Mouse (Mus musculus): ENCODE measurements around the gene Ubac2. TPM values are rescaled to one million over a fixed set of nuclear protein-coding genes. Genes with fewer than 3 reads are reported as not detected.
A peak's percentile ranks its signal among the peaks of the same experiment; 100 is the strongest.
"Not testable (repeated sequence)": the region's sequence is repeated elsewhere in the genome, so short reads cannot be mapped to it uniquely, and the experiment has no call there.

The Ubac2 gene
- polyA plus RNA-seq, 1 experiment = 21.6 TPM

GRCm38 (mm10) chr14:122063599-122063998 is 185.2 kb downstream of the Ubac2 start:
- Histone ChIP-seq H3K4me1 (ENCODE audit: control insufficient read depth, insufficient read depth, low read length) (peaks cover 14% of the 10 kb centered on the region), H3K4me3 (replicated peaks; ENCODE audit: control insufficient read depth, low read depth, low read length) (no peak overlapping the region), H3K27ac (ENCODE audit: control insufficient read depth, insufficient read depth, low read depth, low read length, poor library complexity) (peak overlapping the region; percentile 86)
- 9% methylated on average over 5 of the region's 5 CpGs for WGBS
- TF ChIP-seq POLR2A (IDR thresholded peaks at IDR 0.05; ENCODE audit: borderline replicate concordance, control insufficient read depth, low read depth, low read length) (no peak), CTCF (IDR thresholded peaks at IDR 0.05; ENCODE audit: control insufficient read depth, insufficient read depth, low read length) (no peak)

- Histone ChIP-seq H3K4me1 (ENCODE audit: control insufficient read depth, insufficient read depth, low read length) (peaks cover 14% of the 10 kb centered on the region), H3K27ac (ENCODE audit: control insufficient read depth, insufficient read depth, low read depth, low read length, poor library complexity) (peak overlapping the region; percentile 43; the same call in 1 of the 2 replicates), H3K4me3 (replicated peaks; ENCODE audit: control insufficient read depth, low read depth, low read length) (no peak overlapping the region)
- 1% methylated on average over 2 of the region's 2 CpGs for WGBS
- TF ChIP-seq CTCF (IDR thresholded peaks at IDR 0.05; ENCODE audit: control insufficient read depth, insufficient read depth, low read length) (peak; percentile 74), POLR2A (IDR thresholded peaks at IDR 0.05; ENCODE audit: borderline replicate concordance, control insufficient read depth, low read depth, low read length) (no peak)
Measured at GRCm38 (mm10) chr14:122064519-122064918, 186.1 kb downstream of the Ubac2 start.

DNA sequence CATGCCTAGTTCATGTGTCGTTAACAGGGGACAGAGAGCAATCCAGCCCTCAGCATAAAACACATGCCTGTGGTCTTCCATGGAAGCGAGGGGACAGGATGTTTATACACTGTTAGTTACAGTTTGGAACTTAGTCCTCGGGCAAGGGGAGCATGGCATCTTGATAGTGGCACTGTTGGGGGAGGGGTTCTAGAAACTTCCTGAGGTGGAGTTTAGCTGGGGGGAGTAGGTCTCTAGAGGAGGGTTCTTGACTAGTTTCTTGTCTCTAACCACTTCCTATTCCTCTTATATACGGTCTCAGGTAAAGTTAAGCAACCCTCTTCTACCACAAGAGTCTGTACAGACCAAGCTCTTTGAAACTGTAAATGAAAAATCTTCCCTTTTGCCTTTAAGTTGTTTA is 187.8 kb downstream of the Ubac2 start:
- Histone ChIP-seq H3K27ac (ENCODE audit: control insufficient read depth, insufficient read depth, low read depth, low read length, poor library complexity) (peak overlapping the region; percentile 85; the same call in 1 of the 2 replicates), H3K4me3 (replicated peaks; ENCODE audit: control insufficient read depth, low read depth, low read length) (no peak overlapping the region), H3K4me1 (ENCODE audit: control insufficient read depth, insufficient read depth, low read length) (peaks cover 14% of the 10 kb centered on the region)
- WGBS = 7% methylated on average over 4 of the region's 4 CpGs
- TF ChIP-seq CTCF (IDR thresholded peaks at IDR 0.05; ENCODE audit: control insufficient read depth, insufficient read depth, low read length) = no peak
- TF ChIP-seq POLR2A (IDR thresholded peaks at IDR 0.05; ENCODE audit: borderline replicate concordance, control insufficient read depth, low read depth, low read length) = no peak

GRCm38 (mm10) chr14:122068036-122068435 is 189.6 kb downstream of the Ubac2 start:
- H3K4me3 ChIP-seq (replicated peaks; ENCODE audit: control insufficient read depth, low read depth, low read length); H3K27ac ChIP-seq (ENCODE audit: control insufficient read depth, insufficient read depth, low read depth, low read length, poor library complexity): not testable (repeated sequence)
- 26% methylated on average over 3 of the region's 3 CpGs for WGBS
- H3K4me1 ChIP-seq (ENCODE audit: control insufficient read depth, insufficient read depth, low read length) = peaks cover 15% of the 10 kb centered on the region

DNA sequence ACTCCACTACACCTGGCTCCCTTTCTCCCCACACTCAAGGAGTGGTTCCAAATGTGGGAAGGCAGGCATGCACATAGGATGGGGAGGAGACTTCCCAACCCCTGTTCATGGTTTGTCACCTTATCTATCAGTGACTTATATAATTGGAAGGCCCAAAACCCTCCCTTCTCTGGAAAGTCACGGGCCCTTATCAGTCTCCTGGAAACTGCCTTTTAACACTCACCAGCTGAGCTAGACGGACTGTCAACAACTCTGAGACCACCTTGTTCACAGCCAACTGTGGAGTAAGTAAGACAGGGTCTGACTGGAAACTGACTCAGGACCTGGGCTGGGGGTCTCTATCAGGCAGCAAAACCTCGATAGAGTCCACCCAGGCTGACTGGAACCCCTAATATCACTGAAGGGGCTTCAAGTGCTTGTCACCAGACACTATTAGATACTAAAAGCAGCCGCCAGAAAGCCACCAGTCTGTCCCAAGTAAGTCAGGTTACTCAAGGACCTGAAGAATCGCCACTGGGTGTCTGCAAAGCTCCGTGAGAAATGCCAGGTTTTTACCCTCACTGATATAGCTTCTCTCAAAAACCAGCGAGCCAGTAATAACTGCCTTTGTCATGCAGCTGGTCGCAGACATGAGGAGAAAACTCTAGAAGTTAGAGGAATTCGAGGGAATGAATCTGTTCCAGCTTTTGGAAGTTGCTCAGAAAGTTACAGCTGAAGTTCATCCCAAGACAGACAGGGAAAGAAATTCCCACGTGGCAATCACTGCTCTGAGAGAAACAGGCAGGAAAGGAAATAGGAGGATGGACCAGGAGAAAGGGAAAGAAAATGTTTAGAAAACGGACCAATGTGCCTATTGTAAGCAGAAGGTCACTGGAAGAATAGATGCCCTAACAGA is 190.6 kb downstream of the Ubac2 start:
- WGBS = 55% methylated on average over 11 of the region's 11 CpGs

DNA sequence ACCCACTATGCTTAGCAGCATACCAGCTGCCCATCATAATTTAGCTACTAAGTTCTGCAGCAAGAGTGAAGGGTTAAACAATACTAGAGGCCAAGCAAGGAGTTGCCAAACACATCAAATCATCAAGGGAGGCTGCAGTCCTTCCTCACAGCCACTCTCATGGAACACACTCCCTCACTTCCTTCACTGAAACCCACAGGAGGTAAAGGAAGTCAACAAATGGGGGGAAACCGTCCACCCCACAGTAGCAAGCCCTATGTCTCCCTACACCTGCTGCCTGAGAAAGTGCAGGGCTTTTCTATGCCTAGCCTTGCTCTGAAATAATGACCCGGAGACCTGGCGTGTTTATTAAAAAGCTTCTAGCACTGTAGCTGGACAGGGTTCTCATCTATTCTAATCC is 191.5 kb downstream of the Ubac2 start:
- 29% methylated on average over 3 of the region's 3 CpGs for WGBS
- Histone ChIP-seq H3K4me1 (ENCODE audit: control insufficient read depth, insufficient read depth, low read length) (peaks cover 14% of the 10 kb centered on the region), H3K4me3 (replicated peaks; ENCODE audit: control insufficient read depth, low read depth, low read length) (no peak overlapping the region), H3K27ac (ENCODE audit: control insufficient read depth, insufficient read depth, low read depth, low read length, poor library complexity) (no peak overlapping the region)
- no peak for TF ChIP-seq POLR2A (IDR thresholded peaks at IDR 0.05; ENCODE audit: borderline replicate concordance, control insufficient read depth, low read depth, low read length)
- TF ChIP-seq CTCF (IDR thresholded peaks at IDR 0.05; ENCODE audit: control insufficient read depth, insufficient read depth, low read length) = no peak

More for the DNA sequence above, 190.6 kb downstream of the Ubac2 start:
- Histone ChIP-seq H3K27ac (ENCODE audit: control insufficient read depth, insufficient read depth, low read depth, low read length, poor library complexity) (no peak overlapping the region), H3K4me3 (replicated peaks; ENCODE audit: control insufficient read depth, low read depth, low read length) (no peak overlapping the region), H3K4me1 (ENCODE audit: control insufficient read depth, insufficient read depth, low read length) (peaks cover 15% of the 10 kb centered on the region)
- TF ChIP-seq POLR2A (IDR thresholded peaks at IDR 0.05; ENCODE audit: borderline replicate concordance, control insufficient read depth, low read depth, low read length) = no peak

Other genes starting within 250 kb of the Ubac2 start
- gene Dock9, start 80.8 kb upstream of the Ubac2 start, polyA plus RNA-seq (2011; ENCODE audit: insufficient read depth, insufficient read length, low replicate concordance, missing spikeins) = 2.0 and 5.2 TPM in 2 replicates
- 2.8 and 3.4 TPM in 2 replicates for gene Gpr18, start 37.2 kb downstream of the Ubac2 start, polyA plus RNA-seq (2011; ENCODE audit: insufficient read depth, insufficient read length, low replicate concordance, missing spikeins)
- gene Gpr183, start 86.6 kb downstream of the Ubac2 start, polyA plus RNA-seq (2011; ENCODE audit: insufficient read depth, insufficient read length, low replicate concordance, missing spikeins) = 0.83 and 1.5 TPM in 2 replicates
- not detected in 2 replicates for gene Timm8a2, start 156.1 kb downstream of the Ubac2 start, polyA plus RNA-seq (2011; ENCODE audit: insufficient read depth, insufficient read length, low replicate concordance, missing spikeins)
- 17.1 and 22.3 TPM in 2 replicates for gene Tm9sf2, start 228.4 kb downstream of the Ubac2 start, polyA plus RNA-seq (2011; ENCODE audit: insufficient read depth, insufficient read length, low replicate concordance, missing spikeins)

All from bone marrow, adult 2 months (tissue).